Mouse (Mus musculus) kidney, postnatal 10 days (tissue): ENCODE data around the gene Dclk1.

Source experiments
- DNase-seq: peaks from one replicate; pipeline ENCODE4 v3.0.0; 2021; ENCODE audit warnings: mixed read lengths

The Dclk1 gene

DNA sequence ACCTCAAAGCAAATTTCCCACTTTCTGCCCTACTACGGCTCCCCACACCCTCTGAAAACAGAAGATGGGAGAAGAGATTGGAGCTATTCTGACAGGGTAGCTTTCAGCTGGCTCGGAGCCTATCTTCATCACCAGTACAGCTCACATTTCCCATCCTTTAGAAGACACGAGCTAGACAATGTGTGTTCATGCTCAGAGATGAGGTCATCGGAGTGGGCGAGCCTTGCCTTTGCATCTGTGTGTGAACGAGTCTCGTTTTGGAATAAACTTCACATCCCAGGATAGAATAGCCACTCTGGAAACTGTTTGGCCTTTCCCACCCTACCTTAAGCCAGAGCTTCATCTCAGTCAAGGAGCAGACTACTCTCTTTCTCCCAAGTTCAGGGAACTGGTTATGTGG lies 95.5 kb downstream of the Dclk1 start:
- DNase-seq = no peak

DNA sequence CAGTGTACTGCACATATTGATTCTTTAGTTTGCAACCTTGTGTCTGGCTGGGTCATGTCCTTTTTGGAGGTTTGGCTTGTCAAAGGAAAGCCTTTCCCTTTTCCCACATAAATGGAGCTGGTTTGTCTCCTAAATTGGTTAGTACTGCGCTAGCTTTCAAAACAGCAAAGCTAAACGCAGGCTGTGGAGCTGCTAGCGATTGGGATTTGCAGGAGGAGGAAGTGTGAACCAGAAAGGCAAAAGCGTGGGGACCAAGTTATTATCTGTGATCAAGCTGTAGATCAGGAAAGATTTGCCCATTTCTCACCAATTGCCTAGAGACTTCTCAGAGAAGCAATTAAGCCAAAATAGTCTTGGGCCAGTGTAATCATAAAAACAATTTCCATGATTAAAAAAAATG lies 100.3 kb downstream of the Dclk1 start:
- no peak for DNase-seq

DNA sequence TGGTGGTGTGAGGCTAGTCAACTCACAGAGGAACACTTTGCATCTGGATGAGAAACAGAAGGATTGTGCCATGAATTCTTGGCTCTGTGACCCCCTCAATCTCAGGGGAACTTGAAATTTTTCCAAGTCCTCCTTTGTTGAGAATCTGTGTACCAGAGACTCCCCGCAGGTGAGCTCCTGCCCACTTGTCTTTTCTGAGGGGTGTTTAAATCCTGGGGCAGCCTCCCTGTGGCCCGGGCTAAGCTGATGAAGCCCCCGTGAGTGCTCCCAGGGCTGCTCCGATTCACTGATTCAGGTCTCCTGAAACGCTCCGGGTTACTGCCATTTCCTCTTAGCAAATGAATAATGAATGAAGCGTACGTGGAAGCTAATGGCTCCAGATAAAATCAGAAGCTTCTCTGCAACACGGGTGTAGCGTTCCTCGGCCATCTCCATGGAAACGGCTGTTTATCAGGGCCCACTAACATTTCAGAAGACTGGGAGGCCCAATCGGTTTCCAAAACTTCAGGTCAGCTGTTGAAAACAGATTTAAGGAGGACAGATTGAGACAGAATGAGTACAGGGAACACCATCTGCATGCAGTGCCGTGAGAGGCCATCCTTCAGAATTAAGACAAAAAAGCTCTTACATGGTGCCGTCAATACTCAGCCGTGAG lies 105.3 kb downstream of the Dclk1 start:
- no peak for DNase-seq

- no peak for DNase-seq
Measured at GRCm38 (mm10) chr3:55348026-55348390, 105.8 kb downstream of the Dclk1 start.

GRCm38 (mm10) chr3:55350194-55350593 lies 108.0 kb downstream of the Dclk1 start:
- no peak for DNase-seq

DNA sequence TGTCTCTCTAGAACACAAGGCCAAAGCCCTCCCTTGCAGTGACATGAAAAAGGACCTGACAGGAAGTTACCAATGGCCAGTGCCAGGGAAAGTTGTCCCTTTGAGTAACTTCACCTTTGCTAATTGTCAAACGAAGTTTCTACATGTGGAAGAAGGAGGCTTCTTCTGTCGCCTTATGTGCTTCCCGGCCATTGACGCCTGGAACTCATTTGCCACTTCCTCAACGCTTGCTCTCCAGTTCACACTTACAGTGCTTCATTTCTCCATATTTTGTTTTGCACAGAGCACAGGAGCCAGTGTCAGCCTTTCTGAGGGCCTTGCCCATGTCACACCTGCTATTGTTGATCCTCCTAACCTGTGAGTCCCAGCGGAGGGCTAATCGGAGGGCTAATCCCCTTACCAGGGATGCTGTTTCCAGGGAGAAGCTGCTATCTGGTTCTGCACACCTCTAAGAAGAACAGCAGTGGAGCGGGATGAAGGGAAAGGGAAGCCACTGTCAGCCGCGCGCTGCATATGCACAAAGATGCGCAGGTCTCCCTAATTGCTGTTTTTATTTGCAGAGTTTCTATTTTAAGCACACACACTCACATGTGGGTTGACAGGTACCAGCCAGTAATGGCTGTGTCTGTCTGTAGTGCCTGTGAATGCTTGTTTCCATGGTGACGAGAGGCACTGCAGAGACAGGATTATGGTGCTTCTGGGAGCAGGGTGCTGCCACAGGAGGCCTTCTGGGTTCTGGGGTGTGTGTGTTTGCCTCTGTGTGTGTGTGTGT lies 109.3 kb downstream of the Dclk1 start:
- DNase-seq = no peak

- no peak for DNase-seq
Measured at GRCm38 (mm10) chr3:55352529-55352928, 110.4 kb downstream of the Dclk1 start.

DNA sequence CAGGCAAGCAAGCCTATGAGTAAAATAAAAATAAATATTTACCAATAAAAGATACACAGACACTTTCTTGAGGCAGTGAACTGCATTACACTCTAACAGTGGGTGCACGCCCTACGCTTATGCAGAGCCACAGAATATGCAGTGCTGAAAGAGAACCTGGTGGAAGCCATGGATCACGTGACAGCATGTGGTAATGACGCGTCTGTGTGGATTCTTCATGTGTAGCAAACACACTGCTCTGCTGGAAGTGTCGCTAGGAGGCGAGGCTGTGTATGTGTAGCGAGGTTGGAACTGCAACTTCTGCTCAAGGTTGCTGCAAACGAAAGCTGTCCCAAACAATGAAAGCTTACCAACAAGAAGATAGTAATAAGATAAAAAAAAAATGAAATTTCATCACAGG lies 111.0 kb downstream of the Dclk1 start:
- no peak for DNase-seq

DNA sequence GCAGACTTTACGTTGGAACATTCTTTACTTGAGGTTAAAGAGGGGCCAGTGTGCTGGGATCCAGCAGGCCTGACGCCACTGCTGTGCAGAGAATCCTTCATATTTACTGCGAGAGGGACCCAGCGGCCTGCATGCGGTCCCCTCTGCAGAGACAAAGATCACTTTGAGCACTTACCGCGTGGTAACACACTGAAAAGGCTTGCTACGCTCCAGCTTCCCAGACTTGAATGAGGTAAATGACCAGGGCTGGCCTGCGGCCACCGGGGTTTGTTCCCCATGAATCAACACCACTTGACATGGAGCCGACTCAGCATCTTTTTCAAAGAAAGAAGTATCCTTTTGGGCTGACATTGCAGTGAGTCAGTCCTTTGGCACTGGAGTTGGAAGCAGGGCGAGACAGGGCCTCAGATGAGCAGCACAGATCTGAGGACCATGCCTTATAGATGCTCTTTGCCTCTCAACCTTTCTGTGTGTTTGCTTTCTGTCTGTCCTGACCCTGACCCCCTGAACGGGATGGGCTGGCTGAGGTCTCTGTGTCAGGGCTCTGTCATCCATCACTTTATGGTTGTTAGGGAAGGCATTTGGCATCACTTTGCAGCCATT lies 111.8 kb downstream of the Dclk1 start:
- peak; percentile 51 for DNase-seq

DNA sequence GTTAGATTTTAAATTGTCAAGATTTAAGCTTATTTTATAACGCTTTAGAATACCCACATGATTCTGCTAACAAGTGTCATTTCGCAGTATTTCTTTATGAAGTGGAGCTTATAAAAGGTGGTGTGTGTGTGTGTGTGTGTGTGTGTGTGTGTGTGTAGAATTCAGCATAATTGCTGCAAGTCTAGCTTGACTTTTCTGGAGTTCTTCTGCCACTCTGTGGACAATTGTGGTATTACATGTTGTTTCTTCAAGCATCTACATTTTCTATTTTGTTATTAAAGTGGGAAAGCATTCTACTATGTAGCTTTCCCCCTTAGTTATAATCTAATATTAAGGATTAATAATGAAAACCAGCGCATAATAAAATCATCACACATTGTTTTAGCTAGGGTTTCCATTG lies 112.6 kb downstream of the Dclk1 start:
- peak; percentile 60 for DNase-seq

DNA sequence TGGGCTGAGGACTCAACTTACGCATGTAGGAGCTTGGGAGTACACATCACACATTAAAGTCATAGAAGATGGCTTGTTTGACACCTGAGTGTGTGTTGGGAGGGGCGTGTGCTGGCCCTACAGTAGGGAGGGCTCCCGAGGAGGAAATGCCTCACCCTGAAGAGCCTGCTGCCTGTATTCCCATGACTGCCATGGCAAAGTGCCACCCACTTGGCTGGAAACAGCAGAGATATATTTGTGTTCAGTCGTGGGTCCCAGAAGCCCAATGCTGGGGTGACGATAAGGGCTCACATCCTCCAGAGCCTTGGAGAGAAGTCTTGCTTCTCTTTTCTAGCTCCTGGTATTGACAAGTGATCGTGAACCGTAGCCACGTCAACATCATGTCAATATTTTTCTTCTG lies 116.3 kb downstream of the Dclk1 start:
- DNase-seq = no peak

- DNase-seq = no peak
Measured at GRCm38 (mm10) chr3:55360836-55361235, 118.7 kb downstream of the Dclk1 start.

DNA sequence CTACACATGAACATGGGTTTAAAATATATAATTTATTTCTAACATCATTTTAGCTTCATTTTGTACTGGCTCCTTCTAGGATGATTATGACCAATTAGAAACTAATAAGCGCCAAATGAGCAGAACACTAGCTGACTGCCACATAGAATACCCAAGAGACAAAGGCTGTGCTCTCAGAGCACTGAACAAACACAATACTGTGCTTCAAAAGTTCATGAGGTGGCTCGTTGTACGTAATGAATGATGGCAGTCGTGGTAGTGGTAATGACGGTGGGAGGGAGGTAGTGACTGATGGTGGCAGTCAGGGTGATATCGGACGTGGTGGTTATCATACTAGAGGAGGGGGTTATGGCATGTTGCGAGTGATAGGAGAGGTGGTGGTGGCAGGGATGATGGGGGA lies 125.0 kb downstream of the Dclk1 start:
- DNase-seq = no peak

DNA sequence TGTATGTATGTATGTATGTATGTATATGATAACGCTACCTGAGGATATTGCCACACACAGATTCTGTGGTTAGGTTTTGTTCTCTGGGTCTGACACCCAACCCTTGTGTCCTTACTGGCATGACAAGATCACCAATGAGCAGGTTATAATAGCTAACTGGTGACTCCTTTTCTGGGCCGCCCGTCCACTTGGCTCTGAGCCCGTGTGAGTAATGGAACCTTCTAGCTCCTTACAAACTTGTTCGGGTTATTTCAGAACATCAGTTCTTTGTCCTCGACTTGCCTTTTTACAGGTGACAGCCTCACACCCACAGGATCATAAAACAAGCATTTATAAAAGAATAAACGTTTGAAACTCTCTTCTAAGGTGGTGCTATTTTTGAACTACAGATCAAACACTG lies 127.0 kb downstream of the Dclk1 start:
- no peak for DNase-seq

GRCm38 (mm10) chr3:55373689-55374088 lies 131.5 kb downstream of the Dclk1 start:
- peak; percentile 54 for DNase-seq

DNA sequence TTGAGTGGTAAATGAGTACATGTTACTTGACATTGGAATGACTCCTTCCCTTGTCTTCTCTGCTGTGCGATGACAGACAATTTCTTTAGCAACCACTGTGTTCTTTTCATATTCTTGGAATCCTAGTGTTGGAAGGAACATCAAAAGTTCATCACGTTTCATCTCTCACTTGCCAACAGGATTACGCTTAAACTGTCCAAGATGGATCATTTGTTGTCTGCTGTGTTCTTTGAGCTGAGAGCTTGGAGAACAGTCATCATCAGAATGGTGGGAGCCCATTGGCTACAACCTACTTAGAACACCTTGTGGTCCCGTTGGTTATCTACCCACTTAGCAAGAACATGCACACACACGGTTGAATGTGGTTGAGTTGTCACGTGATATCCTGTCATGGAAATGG lies 136.4 kb downstream of the Dclk1 start:
- DNase-seq = no peak

GRCm38 (mm10) chr3:55380471-55380870 lies 138.3 kb downstream of the Dclk1 start:
- DNase-seq = no peak

DNA sequence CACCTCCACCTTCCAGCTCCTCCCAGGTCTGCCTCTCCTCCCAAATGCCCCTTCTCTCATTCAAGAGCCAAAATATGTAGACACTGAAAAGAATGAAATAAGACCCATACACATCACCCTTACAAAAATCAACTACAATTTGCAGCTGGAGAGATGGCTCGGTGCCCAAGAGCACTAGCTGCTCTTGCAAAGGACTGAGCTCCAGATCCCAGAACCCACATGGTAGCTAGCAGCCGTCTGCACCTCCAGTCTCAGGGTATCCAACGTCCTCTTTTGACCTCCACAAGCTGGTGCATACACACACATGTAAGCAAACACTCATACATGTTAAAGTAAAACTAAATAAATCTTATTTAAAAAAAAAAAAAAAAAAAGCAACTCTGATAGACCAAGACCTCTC lies 150.4 kb downstream of the Dclk1 start:
- peak; percentile 80 for DNase-seq

DNA sequence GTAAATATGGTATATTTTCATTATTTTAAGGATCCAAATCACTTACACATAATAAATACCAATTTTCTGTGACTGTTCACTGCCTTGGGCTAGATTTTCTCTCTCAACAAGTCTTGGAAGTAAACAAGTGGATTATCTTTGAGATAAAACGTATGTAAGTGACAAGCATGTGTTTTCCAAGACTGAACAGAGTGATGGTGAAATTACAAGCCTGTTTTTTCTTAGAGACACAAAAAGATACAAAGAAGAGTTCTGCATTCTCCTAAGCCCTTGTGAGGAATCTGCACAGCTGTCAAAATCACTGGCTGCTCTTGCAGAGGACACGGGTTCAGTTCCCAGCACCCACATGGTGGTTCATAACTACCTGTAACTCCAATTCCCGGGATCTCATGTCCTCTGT lies 151.4 kb downstream of the Dclk1 start:
- no peak for DNase-seq

- DNase-seq = no peak
Measured at GRCm38 (mm10) chr3:55396792-55397191, 154.6 kb downstream of the Dclk1 start.

- no peak for DNase-seq
Measured at GRCm38 (mm10) chr3:55397752-55398693, 155.9 kb downstream of the Dclk1 start.

DNA sequence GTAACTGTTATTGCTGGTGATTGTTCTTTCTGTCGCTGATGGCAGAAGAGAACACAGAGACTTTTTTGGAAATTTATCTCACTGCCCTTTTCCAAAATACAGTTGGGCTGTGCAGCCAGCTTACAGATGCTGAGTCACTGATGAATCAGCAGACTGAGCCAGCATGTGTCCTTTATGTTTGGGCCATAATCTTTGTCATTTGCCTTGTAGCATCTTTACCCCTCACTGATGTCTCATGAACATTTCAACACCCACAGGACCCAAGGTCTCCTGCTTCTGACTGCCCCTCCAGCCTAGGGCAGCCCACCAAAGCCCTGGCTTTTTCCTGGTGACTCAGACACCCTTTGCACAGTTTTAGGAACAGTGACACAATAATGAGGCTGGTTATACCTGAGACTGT lies 159.1 kb downstream of the Dclk1 start:
- DNase-seq = no peak

DNA sequence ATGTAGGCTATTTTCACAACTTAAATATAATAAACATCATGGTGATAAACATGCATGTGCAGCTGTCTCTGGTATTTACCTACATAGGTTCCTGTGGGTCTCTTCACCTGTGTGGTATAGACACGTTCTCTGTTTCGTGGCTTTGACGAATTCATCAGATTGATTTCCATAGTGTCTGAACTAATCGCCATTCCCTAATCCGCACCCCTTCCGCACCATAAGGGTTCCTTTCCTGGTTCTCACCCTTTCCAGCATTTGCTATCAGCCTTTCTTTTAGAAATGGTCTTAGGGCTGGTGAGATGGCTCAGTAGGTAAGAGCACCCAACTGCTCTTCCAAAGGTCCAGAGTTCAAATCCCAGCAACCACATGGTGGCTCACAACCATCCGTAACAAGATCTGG lies 162.6 kb downstream of the Dclk1 start:
- no peak for DNase-seq
